Mouse (Mus musculus) spleen, adult 2 months (tissue): ENCODE results near the gene Prr29.

Experiments used
- CTCF ChIP-seq: fragments of 200-500 bp; IDR thresholded peaks from 2 replicates; pipeline ENCODE4 v1.5.1; 2011; ENCODE audit warnings: mild to moderate bottlenecking, inconsistent platforms; ENCODE audit not compliant: insufficient read depth, insufficient read length, insufficient replicate concordance; ENCODE audit errors: extremely low read depth
- POLR2A ChIP-seq: fragments of 200-500 bp; IDR thresholded peaks from 2 replicates; pipeline ENCODE4 v1.6.1; 2011; ENCODE audit warnings: low read depth, low read length, inconsistent platforms

- TF ChIP-seq CTCF: no peak
- no peak for TF ChIP-seq POLR2A
Measured at GRCm38 (mm10) chr11:106382424-106382823, 17.2 kb downstream of the Prr29 start.
